ENCODE assay signal across 8 mouse cellular contexts in the genomic region with DNA sequence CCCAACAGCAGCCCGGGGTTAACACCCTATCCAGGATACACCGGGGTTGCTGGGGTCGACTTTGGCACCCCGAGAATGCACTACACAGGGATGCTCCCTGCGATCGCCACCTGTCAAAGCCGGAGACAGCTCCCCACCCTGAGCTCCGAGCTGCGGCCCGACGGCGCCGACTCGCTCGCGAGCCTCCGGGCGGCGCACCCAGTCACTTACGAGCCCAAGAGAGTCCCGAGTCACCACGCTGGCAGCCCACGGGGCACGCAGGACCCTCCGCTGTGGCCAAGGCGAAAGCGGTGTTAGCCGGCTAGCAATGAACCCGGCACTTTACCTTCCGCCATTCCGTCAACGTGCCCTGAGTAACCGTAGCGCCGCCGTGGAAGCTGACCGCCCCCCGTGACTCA. TPM values are rescaled to one million over a fixed set of nuclear protein-coding genes. Genes with fewer than 3 reads are reported as not detected.
DNase-seq lines count a peak whose midpoint lies in the region; ATAC-seq and TF ChIP-seq lines count a peak whose summit lies in the region.

No protein-coding gene starts in this region.

- no peak for DNase-seq in heart, adult 9 months (ENCODE audit: low spot score in 2 of 2)
- peak; percentile 12 for DNase-seq in ES-CJ7 (ENCODE audit: low read depth, low spot score)
- no peak for DNase-seq in limb, embryonic 14.5 days (ENCODE audit: low spot score)
- no peak for DNase-seq in adrenal gland, postnatal 25 days
- DNase-seq in thymus, postnatal 14 days = no peak

- peak; percentile 63 for ATAC-seq in heart, embryonic 13.5 days (ENCODE audit: extremely low read depth, insufficient number of reproducible peaks, low FRiP score, low TSS enrichment)
- ATAC-seq in limb, embryonic 14.5 days (ENCODE audit: low FRiP score, low read depth) = peak; percentile 53
- peak; percentile 66 for ATAC-seq in neural tube, embryonic 14.5 days (ENCODE audit: low read depth)

- H3K27me3 ChIP-seq in heart, embryonic 13.5 days (replicated peaks) = no peaks in the 10 kb centered on the region
- H3K27me3 ChIP-seq in erythroblast, embryonic 14.5 days (ENCODE audit: control insufficient read depth) = peaks cover 9% of the 10 kb centered on the region
- no peaks in the 10 kb centered on the region for H3K27me3 ChIP-seq in limb, embryonic 14.5 days (ENCODE audit: control insufficient read depth, insufficient read depth, low read length)
- no peaks in the 10 kb centered on the region for H3K27me3 ChIP-seq in neural tube, embryonic 14.5 days (ENCODE audit: control insufficient read depth, insufficient read depth, low read length)

- WGBS in heart, embryonic 13.5 days = under 1% methylated on average over 38 of the region's 38 CpGs
- WGBS in limb, embryonic 14.5 days = 1% methylated on average over 28 of the region's 38 CpGs
- WGBS in neural tube, embryonic 14.5 days = 0% methylated on average over 38 of the region's 38 CpGs

- peak overlapping the region; percentile 96 for H3K4me3 ChIP-seq in heart, embryonic 13.5 days
- peak overlapping the region; percentile 78 for H3K4me3 ChIP-seq in erythroblast, embryonic 14.5 days (replicated peaks)
- H3K4me3 ChIP-seq in limb, embryonic 14.5 days (replicated peaks; ENCODE audit: low read length) = peak overlapping the region; percentile 90
- H3K4me3 ChIP-seq in neural tube, embryonic 14.5 days (ENCODE audit: low read depth, low read length) = peak overlapping the region; percentile 88

- TF ChIP-seq POLR2A in limb, embryonic 14.5 days (IDR thresholded peaks at IDR 0.05; ENCODE audit: borderline replicate concordance, extremely low read depth, insufficient read depth, insufficient read length) = no peak

- peaks cover 30% of the 10 kb centered on the region for H3K4me1 ChIP-seq in heart, embryonic 13.5 days
- peaks cover 34% of the 10 kb centered on the region for H3K4me1 ChIP-seq in erythroblast, embryonic 14.5 days (ENCODE audit: control insufficient read depth)
- peaks cover 18% of the 10 kb centered on the region for H3K4me1 ChIP-seq in limb, embryonic 14.5 days (ENCODE audit: control insufficient read depth, insufficient read depth, low read length)
- peaks cover 17% of the 10 kb centered on the region for H3K4me1 ChIP-seq in neural tube, embryonic 14.5 days (ENCODE audit: control insufficient read depth, insufficient read depth, low read length)

- no peaks in the 10 kb centered on the region for H3K9me3 ChIP-seq in heart, embryonic 13.5 days
- no peaks in the 10 kb centered on the region for H3K9me3 ChIP-seq in erythroblast, embryonic 14.5 days (ENCODE audit: control insufficient read depth, low read length)
- H3K9me3 ChIP-seq in limb, embryonic 14.5 days (ENCODE audit: control insufficient read depth, low read length) = no peaks in the 10 kb centered on the region
- no peaks in the 10 kb centered on the region for H3K9me3 ChIP-seq in neural tube, embryonic 14.5 days (ENCODE audit: control insufficient read depth, low read length)

- H3K4me2 ChIP-seq in heart, embryonic 13.5 days = peak overlapping the region; percentile 91
- H3K4me2 ChIP-seq in limb, embryonic 14.5 days (replicated peaks; ENCODE audit: low read depth, low read length, severe bottlenecking) = peak overlapping the region; percentile 83
- peak overlapping the region; percentile 83 for H3K4me2 ChIP-seq in neural tube, embryonic 14.5 days (ENCODE audit: low read depth, low read length)

- H3K9ac ChIP-seq in heart, embryonic 13.5 days = peak overlapping the region; percentile 97
- peak overlapping the region; percentile 92 for H3K9ac ChIP-seq in limb, embryonic 14.5 days (ENCODE audit: low read depth, low read length, severe bottlenecking)
- H3K9ac ChIP-seq in neural tube, embryonic 14.5 days (replicated peaks; ENCODE audit: low read depth, low read length) = peak overlapping the region; percentile 90

- 0 out of 2 replicates have a peak, but pooled peaks cover 2% of the 10 kb centered on the region for H3K36me3 ChIP-seq in heart, embryonic 13.5 days
- peaks cover 17% of the 10 kb centered on the region for H3K36me3 ChIP-seq in erythroblast, embryonic 14.5 days (ENCODE audit: control insufficient read depth)
- no peaks in the 10 kb centered on the region for H3K36me3 ChIP-seq in limb, embryonic 14.5 days (ENCODE audit: control insufficient read depth, insufficient read depth, low read length)
- no peaks in the 10 kb centered on the region for H3K36me3 ChIP-seq in neural tube, embryonic 14.5 days (ENCODE audit: control insufficient read depth, insufficient read depth, low read length)

- H3K27ac ChIP-seq in heart, embryonic 13.5 days (replicated peaks) = peak overlapping the region; percentile 76
- peak overlapping the region; percentile 70 for H3K27ac ChIP-seq in limb, embryonic 14.5 days (replicated peaks; ENCODE audit: low read depth, low read length)
- H3K27ac ChIP-seq in neural tube, embryonic 14.5 days (ENCODE audit: low read depth, low read length) = peak overlapping the region; percentile 82

RNA-seq across cellular contexts. Expression of a gene that starts 0.3 kb away (rescaled TPM):
- polyA plus RNA-seq in heart, embryonic 13.5 days (2015; fragmentation: Nextera tagmentation; extraction: Ambion mirVana) = 7.5 and 7.9 TPM in 2 replicates
- 1.7 and 2.3 TPM in 2 replicates for polyA plus RNA-seq in erythroblast, embryonic 14.5 days (2012)
- polyA plus RNA-seq in limb, embryonic 14.5 days (2012; rRNA removed) = 14.3 and 18.1 TPM in 2 replicates
- 16.2 and 17.2 TPM in 2 replicates for polyA plus RNA-seq in limb, embryonic 14.5 days (2014; fragmentation: Nextera tagmentation; extraction: Ambion mirVana)
- 15.4 and 16.0 TPM in 2 replicates for polyA plus RNA-seq in neural tube, embryonic 14.5 days (2014; fragmentation: Nextera tagmentation; extraction: Ambion mirVana)
- 21.3 and 36.7 TPM in 2 replicates for total RNA-seq in adrenal gland, postnatal 25 days (2021)

RNA-seq across cellular contexts. Expression of a gene that starts 0.4 kb away (rescaled TPM):
- polyA plus RNA-seq in heart, embryonic 13.5 days (2015; fragmentation: Nextera tagmentation; extraction: Ambion mirVana) = 70.3 and 74.9 TPM in 2 replicates
- 0.08 and 0.17 TPM in 2 replicates for polyA plus RNA-seq in erythroblast, embryonic 14.5 days (2012)
- 16.3 and 25.4 TPM in 2 replicates for polyA plus RNA-seq in limb, embryonic 14.5 days (2012; rRNA removed)
- 83.1 and 88.9 TPM in 2 replicates for polyA plus RNA-seq in limb, embryonic 14.5 days (2014; fragmentation: Nextera tagmentation; extraction: Ambion mirVana)
- 95.7 and 98.4 TPM in 2 replicates for polyA plus RNA-seq in neural tube, embryonic 14.5 days (2014; fragmentation: Nextera tagmentation; extraction: Ambion mirVana)
- total RNA-seq in adrenal gland, postnatal 25 days (2021) = 497 and 536 TPM in 2 replicates

RNA-seq across cellular contexts. Expression of a gene that starts 39.0 kb away (rescaled TPM):
- 89.2 and 90.2 TPM in 2 replicates for polyA plus RNA-seq in heart, embryonic 13.5 days (2015; fragmentation: Nextera tagmentation; extraction: Ambion mirVana)
- polyA plus RNA-seq in erythroblast, embryonic 14.5 days (2012) = 1.7 and 2.4 TPM in 2 replicates
- 72.1 and 77.7 TPM in 2 replicates for polyA plus RNA-seq in limb, embryonic 14.5 days (2012; rRNA removed)
- polyA plus RNA-seq in limb, embryonic 14.5 days (2014; fragmentation: Nextera tagmentation; extraction: Ambion mirVana) = 70.4 and 71.5 TPM in 2 replicates
- polyA plus RNA-seq in neural tube, embryonic 14.5 days (2014; fragmentation: Nextera tagmentation; extraction: Ambion mirVana) = 40.5 and 52.2 TPM in 2 replicates
- 22.7 and 31.2 TPM in 2 replicates for total RNA-seq in adrenal gland, postnatal 25 days (2021)

RNA-seq across cellular contexts. Expression of a gene that starts 47.4 kb away (rescaled TPM):
- 18.3 and 18.5 TPM in 2 replicates for polyA plus RNA-seq in heart, embryonic 13.5 days (2015; fragmentation: Nextera tagmentation; extraction: Ambion mirVana)
- polyA plus RNA-seq in erythroblast, embryonic 14.5 days (2012) = 1.5 and 1.8 TPM in 2 replicates
- polyA plus RNA-seq in limb, embryonic 14.5 days (2012; rRNA removed) = 15.0 and 15.4 TPM in 2 replicates
- 19.6 and 26.4 TPM in 2 replicates for polyA plus RNA-seq in limb, embryonic 14.5 days (2014; fragmentation: Nextera tagmentation; extraction: Ambion mirVana)
- 34.2 and 37.9 TPM in 2 replicates for polyA plus RNA-seq in neural tube, embryonic 14.5 days (2014; fragmentation: Nextera tagmentation; extraction: Ambion mirVana)
- total RNA-seq in adrenal gland, postnatal 25 days (2021) = 10.3 and 14.3 TPM in 2 replicates

Comparison
In these comparisons a context has a peak if more than half of its experiments do, and no peak if none do; other contexts are left out.
1. RNA of a gene that starts 0.4 kb away (polyA plus RNA-seq): 95.7 to 98.4 TPM in neural tube, embryonic 14.5 days, 16.3 to 88.9 TPM in limb, embryonic 14.5 days and 70.3 to 74.9 TPM in heart, embryonic 13.5 days; 0.08 to 0.17 TPM in erythroblast, embryonic 14.5 days; every median in the first group is over 10 times any median in the second.
2. RNA of a gene that starts 39.0 kb away (polyA plus RNA-seq): 89.2 to 90.2 TPM in heart, embryonic 13.5 days, 70.4 to 77.7 TPM in limb, embryonic 14.5 days and 40.5 to 52.2 TPM in neural tube, embryonic 14.5 days; 1.7 to 2.4 TPM in erythroblast, embryonic 14.5 days; every median in the first group is over 10 times any median in the second.
3. Peak in every context shown above with its lines, with median percentiles within 50 percentile points of each other: ATAC-seq, H3K27ac ChIP-seq, H3K4me2 ChIP-seq, H3K4me3 ChIP-seq and H3K9ac ChIP-seq.